Mouse (Mus musculus) layer of hippocampus, postnatal 25 days (tissue): Measurements from ENCODE around the gene Wdr17. TPM values are rescaled to one million over a fixed set of nuclear protein-coding genes. Genes with fewer than 3 reads are reported as not detected.

ENCODE experiments used
- DNase-seq, 2 experiments: peaks; one replicate each; pipeline ENCODE4 v3.0.0; 2022; ENCODE audit warnings: mixed read lengths in 2 of 2, low spot score in 1 of 2; ENCODE audit errors: extremely low spot score in 1 of 2
- total RNA-seq, 2 experiments: library from RNA; stranded (reverse); gene quantifications; 2 replicates each; pipeline ENCODE4 v1.2.3; 2021

Wdr17 gene
- total RNA-seq, 2 experiments from 2014 or later: 23.9 to 27.9 TPM

DNA sequence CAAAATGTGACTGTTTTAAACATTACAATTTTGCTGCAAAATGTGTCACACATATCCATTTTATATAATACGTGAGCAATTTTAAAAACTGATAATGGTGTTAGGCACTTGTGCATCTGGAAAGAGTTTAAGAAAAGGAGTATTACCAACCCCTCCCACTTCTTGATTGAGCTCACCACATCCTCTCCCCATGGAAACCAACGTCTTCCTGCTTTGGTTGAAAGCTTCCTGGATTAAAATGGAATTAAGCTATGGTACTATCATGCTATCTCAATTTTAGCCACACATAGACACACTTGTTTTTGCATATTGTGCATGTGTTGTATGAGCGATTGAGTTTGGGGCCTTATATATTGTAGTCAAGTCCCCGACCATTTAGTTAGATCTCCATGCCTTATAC lies 283.5 kb downstream of the Wdr17 start:
- no peak for DNase-seq

DNA sequence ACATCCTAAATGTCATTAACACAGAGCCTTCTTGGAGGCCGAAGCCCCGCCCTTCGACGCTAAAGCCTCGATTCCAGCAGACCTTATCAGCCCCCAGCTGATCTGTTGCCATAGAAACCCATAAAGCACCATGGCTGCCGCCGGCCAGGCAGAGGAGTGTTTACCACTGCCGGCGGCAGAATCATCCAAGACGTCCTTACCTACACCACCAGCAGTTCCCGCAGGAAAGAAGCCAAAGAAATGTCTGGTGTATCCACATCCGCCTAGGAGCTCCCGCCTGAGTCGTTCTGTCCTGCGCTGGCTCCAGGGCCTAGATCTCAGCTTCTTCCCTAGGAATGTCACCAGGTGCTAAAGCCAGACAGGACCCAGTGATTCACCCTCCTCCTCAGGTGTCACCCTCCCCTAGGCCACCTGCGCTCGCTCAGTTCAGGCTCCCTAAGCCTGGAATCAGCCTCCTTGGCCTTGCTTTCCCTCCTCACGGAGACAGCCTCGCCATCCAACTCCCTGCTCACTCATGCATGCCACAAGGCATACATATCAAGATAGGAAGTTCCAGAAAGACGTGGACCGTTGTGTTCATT lies 286.2 kb downstream of the Wdr17 start, which contains the start of gene Spata4:
Spata4 (plus strand) TSS at position 111 of the 581 bp plus-strand sequence.
- peak; percentile 24 to 30 for DNase-seq

DNA sequence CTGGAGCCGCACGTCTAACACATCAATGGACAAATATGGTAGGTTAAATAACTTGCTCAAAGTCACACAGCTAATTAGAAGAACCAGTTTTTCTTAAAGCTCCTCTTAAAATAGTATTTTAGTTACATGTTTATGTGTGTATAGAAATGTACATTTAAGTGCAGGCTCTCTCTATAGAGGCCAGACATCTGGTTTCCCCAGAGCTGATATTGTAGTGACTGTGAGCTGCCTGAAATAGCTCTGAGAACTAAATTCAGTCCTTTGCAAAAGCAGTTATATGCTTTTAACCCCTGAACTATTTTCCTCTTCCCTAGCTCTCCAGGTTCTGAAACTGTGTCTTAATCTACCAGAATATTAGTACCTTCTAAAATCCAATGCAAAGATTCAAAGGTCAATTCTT lies 289.6 kb downstream of the Wdr17 start:
- DNase-seq: no peak

DNA sequence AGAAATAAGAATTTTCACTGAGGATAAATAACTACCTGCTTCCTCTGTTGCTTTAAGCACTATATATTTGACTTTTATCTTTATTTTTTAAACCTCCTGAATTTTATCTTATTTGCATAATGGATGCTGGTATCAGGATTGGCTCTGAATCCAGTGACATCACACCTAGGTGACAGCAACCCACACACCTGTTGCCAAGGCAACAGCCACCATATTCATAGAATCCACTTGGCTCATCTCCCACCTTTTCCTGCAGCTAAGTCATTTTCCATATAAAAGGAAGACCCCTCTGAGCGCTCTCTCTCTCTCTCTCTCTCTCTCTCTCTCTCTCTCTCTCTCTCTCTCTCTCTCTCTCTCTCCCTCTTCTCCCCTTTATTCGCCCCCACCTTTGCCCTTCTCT lies 290.0 kb downstream of the Wdr17 start:
- DNase-seq: no peak

DNA sequence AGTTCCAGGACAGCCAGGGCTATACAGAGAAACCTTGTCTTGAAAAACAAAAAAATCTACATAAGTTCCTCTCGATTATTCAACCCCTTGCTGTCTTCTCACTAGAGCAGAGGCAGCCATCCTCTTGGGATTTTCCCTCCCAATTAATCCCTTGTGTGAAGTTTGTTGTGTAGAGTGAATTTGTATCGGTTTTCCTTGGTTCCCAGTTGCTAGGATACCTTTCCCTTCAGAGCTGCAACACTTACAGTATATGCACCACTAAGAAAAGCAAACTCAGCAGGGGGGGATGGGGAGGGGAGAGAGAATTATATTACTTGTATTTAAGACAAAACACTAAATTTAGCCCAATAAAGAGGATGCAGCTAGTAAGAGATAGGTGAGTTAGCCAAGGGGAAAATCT lies 290.9 kb downstream of the Wdr17 start:
- DNase-seq: no peak

DNA sequence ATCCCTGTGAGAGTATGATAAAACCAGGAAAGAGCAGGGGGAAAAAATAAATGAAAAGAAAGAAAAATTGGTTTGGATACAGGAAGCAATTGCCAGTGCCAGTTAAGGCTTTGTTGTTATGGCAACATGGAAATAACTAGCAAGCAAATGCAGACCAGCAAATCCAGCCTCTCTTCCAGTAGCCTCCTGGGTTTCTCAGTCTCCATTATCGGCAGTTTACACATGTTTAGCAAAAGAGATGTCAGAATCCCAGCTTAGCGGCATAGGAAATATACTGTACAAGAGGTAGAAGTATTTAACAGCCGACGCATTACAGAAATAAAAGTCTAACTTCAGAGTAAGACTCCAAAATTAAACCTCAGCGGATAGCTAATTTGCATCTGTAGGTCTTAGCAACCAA lies 292.4 kb downstream of the Wdr17 start:
- no peak for DNase-seq

DNA sequence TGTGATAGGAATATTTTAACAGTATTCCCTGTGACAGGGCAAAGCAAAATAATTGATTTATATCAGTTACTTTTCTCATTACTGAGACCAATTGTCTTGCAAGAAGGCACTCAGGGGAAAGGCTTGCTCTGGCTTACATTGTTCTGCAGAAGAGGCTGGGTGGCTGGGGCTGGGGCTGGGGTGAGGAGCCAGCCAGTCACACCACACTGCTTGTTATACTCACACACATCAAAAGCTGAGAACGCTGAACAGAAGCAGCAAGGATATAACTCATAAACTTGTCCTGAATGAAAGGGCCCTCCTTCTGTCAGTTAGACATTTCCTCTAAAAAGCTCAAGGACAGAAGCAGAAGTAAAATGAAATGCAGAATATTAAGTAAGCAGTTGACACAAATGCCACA lies 304.1 kb downstream of the Wdr17 start:
- no peak for DNase-seq

DNA sequence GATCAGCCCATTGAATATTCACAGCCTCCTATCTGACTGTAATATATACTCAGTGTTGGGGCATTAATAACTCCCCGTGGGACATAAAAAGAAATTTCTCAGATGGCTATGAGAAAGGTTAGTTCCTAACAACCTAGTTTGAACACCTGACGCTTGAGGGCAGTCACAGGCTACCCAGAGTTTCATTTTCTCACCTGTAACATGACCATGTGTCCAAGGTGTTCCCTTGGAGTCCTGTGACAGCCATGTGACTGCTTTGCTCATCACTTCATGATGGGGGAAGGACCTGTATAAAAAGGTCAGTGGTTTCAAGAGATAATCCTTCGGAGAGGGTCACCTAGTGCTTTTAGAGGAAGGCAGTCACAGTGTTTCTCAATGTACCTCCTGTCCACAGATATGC lies 305.5 kb downstream of the Wdr17 start:
- no peak for DNase-seq

Other genes starting within 250 kb of the Wdr17 start
- gene Gpm6a, start 67.7 kb upstream of the Wdr17 start, total RNA-seq: 1,000 to 10,000 TPM; 1,094 to 1,151 TPM